Mouse (Mus musculus): ENCODE results near the gene Ercc6. TPM values are rescaled to one million over a fixed set of nuclear protein-coding genes. Genes with fewer than 3 reads are reported as not detected.
A peak's percentile ranks its signal among the peaks of the same experiment; 100 is the strongest.

Ercc6 gene
- polyA plus RNA-seq (2014; fragmentation: Nextera tagmentation; extraction: Ambion mirVana) = 24.2 and 25.7 TPM in 2 replicates

DNA sequence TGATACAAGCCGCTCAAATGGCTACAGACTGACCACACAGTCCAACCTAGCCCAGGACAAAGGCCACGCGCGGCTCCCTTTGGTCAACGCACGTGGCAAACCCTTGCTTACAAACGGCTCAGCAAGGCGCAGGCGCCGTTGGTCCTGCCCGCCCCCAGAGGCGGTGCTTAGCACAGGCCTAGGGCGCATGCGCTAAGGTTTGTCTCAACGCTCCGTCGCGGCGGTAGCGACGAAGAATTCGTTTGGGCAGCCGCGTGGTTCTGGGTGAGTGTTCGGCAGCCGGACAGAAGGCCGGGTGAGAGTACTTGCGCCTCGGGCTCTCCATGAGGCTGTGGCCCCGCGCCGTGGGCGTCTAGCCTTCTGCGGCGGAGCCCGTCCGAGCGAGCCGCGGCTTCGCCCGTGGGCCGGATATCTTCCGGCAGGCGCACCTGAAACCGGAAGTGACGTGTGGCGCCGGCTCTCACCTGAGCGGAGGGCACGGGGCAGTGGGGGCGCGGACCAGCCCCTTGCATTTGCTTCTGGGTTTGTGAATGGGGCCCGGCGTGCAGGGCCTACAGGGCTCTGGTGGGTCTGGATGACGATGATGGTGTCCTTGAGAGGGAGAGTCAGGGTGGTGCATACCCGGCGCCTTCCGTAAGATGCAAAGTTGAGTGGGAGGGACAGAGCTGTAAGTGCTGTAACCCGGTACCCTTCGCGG, at the start of gene Ercc6:
Ercc6 (plus strand) TSS at position 186 of the 697 bp plus-strand sequence.
- WGBS = under 1% methylated on average over 61 of the region's 62 CpGs
- Histone ChIP-seq H3K4me3 (ENCODE audit: low read depth, low read length) (peak within 1 kb of the TSS; percentile 65), H3K9me3 (ENCODE audit: control insufficient read depth, low read length) (no peaks in the 10 kb centered on the region), H3K27me3 (ENCODE audit: control insufficient read depth, insufficient read depth, low read length) (no peaks in the 10 kb centered on the region), H3K4me2 (ENCODE audit: low read depth) (peak within 1 kb of the TSS; percentile 81), H3K27ac (ENCODE audit: low read depth, low read length) (0 out of 2 replicates have a peak within 1 kb of the TSS, but pooled peaks have one; percentile 6), H3K9ac (ENCODE audit: low read length) (peak within 1 kb of the TSS; percentile 68), H3K36me3 (ENCODE audit: control insufficient read depth, insufficient read depth, low read length) (peaks cover 7% of the 10 kb centered on the region; the same call in 1 of the 2 replicates), H3K4me1 (ENCODE audit: control insufficient read depth, insufficient read depth, low read length) (no peaks in the 10 kb centered on the region; the same call in 1 of the 2 replicates)
- DNase-seq (ENCODE audit: low spot score) (peak; percentile 97), ATAC-seq (ENCODE audit: insufficient read depth, low FRiP score, low TSS enrichment) (peak; percentile 91)

DNA sequence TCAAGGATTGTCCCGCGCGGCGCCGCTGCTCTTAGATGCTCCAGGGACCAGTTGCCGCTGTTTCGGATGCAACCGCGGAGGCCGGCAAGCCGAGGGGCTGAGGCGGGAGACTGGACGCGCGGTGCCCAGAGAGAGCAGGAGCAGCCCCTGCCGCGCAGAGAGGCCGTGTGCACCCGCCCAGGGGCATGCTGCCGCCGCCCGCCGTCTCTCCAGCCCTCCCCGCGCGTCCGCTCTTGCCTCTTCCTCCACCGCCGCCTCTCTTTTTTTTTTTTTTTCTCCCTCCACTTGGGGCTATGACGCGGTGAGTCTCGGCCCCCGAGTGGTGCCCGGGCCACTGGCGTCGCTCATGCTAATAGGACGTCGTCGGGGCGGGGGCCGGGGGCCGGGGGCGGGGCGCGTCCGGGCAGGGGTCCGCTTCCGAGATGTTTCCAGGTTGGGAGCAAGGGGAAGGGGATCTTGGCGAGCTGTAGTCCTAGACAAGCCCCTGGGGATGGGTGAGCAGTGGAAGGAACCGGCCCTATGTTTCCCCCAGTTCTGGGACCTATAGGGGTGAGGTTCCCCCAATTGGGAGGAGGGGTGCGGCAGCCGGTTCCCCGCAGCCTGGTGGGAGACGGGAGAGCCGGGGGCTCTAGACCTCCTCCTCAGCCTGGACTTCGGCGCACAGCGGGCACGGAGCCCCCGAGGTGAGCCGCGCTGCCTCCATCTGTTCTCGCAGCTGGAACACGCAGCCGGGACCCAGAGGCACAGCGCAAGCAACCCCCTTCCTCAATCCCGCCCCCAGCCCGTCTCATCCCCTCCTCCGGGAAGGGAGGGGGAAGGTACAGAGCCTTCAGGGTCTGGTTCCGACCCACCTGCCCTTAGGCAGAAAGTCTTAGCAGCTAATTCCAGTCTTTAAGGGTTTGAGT, 48.5 kb upstream of the Ercc6 start, which contains the start of gene Slc18a3:
Slc18a3 (minus strand) TSS at position 250 of the 905 bp plus-strand sequence.
- peak within 1 kb of the TSS; percentile 35 for H3K9ac ChIP-seq (ENCODE audit: low read length)
- DNase-seq (ENCODE audit: low spot score) = peak; percentile 45
- peaks cover 76% of the 10 kb centered on the region for H3K27me3 ChIP-seq (ENCODE audit: control insufficient read depth, insufficient read depth, low read length)
- ATAC-seq (ENCODE audit: insufficient read depth, low FRiP score, low TSS enrichment) = peak; percentile 48
- H3K4me1 ChIP-seq (ENCODE audit: control insufficient read depth, insufficient read depth, low read length) = peaks cover 11% of the 10 kb centered on the region
- under 1% methylated on average over 63 of the region's 70 CpGs for WGBS
- peak within 1 kb of the TSS; percentile 35 for H3K4me3 ChIP-seq (ENCODE audit: low read depth, low read length)
- H3K9me3 ChIP-seq (ENCODE audit: control insufficient read depth, low read length) = no peaks in the 10 kb centered on the region
- no peaks in the 10 kb centered on the region for H3K36me3 ChIP-seq (ENCODE audit: control insufficient read depth, insufficient read depth, low read length)
- peak within 1 kb of the TSS; percentile 49 for H3K4me2 ChIP-seq (ENCODE audit: low read depth)
- H3K27ac ChIP-seq (ENCODE audit: low read depth, low read length) = peak within 1 kb of the TSS; percentile 50

DNA sequence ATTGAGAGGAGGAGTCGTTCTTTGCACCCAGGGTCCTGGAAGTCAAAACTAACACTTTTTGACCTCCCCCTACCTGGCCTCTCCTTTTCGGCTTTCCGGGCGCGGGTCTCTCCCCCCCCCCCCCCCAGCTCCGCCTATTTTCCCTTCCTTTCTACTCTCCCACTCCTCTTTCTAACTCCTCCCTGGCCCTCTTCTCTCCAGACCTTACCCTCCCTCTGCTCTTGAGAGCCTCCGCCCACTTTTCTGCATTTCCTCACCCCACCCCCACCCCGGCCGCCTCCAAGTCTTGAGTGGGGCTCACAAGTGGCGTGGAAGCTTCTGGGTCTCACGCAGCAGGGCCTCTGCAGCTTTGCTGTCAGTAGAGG, 47.8 kb upstream of the Ercc6 start:
- Histone ChIP-seq H3K36me3 (ENCODE audit: control insufficient read depth, insufficient read depth, low read length) (no peaks in the 10 kb centered on the region), H3K9ac (ENCODE audit: low read length) (peak overlapping the region; percentile 20), H3K4me3 (ENCODE audit: low read depth, low read length) (peak overlapping the region; percentile 35), H3K4me1 (ENCODE audit: control insufficient read depth, insufficient read depth, low read length) (peaks cover 11% of the 10 kb centered on the region), H3K9me3 (ENCODE audit: control insufficient read depth, low read length) (no peaks in the 10 kb centered on the region), H3K27me3 (ENCODE audit: control insufficient read depth, insufficient read depth, low read length) (peaks cover 70% of the 10 kb centered on the region), H3K27ac (ENCODE audit: low read depth, low read length) (no peak overlapping the region), H3K4me2 (ENCODE audit: low read depth) (peak overlapping the region; percentile 49; the same call in 1 of the 2 replicates)
- ATAC-seq (ENCODE audit: insufficient read depth, low FRiP score, low TSS enrichment) = no peak
- WGBS = 3% methylated on average over 9 of the region's 11 CpGs
- no peak for DNase-seq (ENCODE audit: low spot score)

DNA sequence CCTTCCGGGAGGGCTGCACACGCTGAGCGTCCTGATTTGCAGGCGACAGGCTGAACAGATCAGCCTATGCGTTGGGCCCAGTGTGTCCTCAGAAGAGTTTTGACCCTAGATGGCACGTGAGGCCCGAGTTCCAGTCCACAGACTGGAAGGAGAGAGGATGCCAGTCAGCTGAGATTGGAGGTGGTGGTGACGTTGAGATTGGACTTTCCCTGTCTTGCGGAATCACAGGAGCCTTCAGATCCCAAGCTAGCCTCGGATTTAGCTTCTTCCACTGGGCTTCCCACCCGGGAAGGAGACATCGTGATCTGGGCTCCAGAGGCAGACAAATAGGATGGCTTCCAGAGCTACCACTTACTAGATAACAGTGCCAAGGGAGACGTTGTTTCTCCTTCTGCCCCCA, 47.4 kb upstream of the Ercc6 start, which contains the start of gene Chat:
Chat (minus strand) TSS at position 101 of the 400 bp plus-strand sequence.
- Histone ChIP-seq H3K4me1 (ENCODE audit: control insufficient read depth, insufficient read depth, low read length) (peaks cover 11% of the 10 kb centered on the region), H3K27ac (ENCODE audit: low read depth, low read length) (0 out of 2 replicates have a peak within 1 kb of the TSS, but pooled peaks have one; percentile 20), H3K9ac (ENCODE audit: low read length) (peak within 1 kb of the TSS; percentile 20), H3K27me3 (ENCODE audit: control insufficient read depth, insufficient read depth, low read length) (peaks cover 66% of the 10 kb centered on the region), H3K9me3 (ENCODE audit: control insufficient read depth, low read length) (no peaks in the 10 kb centered on the region), H3K4me2 (ENCODE audit: low read depth) (peak within 1 kb of the TSS; percentile 49), H3K4me3 (ENCODE audit: low read depth, low read length) (peak within 1 kb of the TSS; percentile 35), H3K36me3 (ENCODE audit: control insufficient read depth, insufficient read depth, low read length) (no peaks in the 10 kb centered on the region)
- no peak for DNase-seq (ENCODE audit: low spot score)
- ATAC-seq (ENCODE audit: insufficient read depth, low FRiP score, low TSS enrichment) = no peak
- 14% methylated on average over 13 of the region's 13 CpGs for WGBS

DNA sequence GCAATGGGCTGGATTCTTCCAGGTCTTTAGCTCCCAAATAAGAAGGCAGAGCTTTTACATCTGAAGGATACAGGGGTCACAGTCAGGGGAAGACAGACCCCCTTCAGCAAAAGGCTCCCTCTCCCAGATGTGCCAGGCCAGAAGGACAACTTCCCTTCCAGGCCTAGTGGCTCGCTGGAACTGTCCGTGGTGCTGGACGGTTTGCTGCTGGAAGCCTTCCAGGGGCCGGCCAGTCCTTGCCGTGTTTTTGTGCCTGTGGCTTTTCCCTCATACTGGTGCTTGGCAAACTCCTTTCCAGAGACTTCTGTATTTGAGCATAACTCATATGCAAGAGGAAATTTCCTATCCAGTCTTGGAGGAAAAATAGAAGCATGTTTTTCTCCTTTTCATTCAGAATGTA, 45.7 kb upstream of the Ercc6 start:
- ATAC-seq (ENCODE audit: insufficient read depth, low FRiP score, low TSS enrichment) (no peak), DNase-seq (ENCODE audit: low spot score) (peak; percentile 69)
- H3K27me3 ChIP-seq (ENCODE audit: control insufficient read depth, insufficient read depth, low read length) = peaks cover 49% of the 10 kb centered on the region
- H3K36me3 ChIP-seq (ENCODE audit: control insufficient read depth, insufficient read depth, low read length) = no peaks in the 10 kb centered on the region
- WGBS = 7% methylated on average over 5 of the region's 5 CpGs
- no peak overlapping the region for H3K4me2 ChIP-seq (ENCODE audit: low read depth)
- H3K9ac ChIP-seq (ENCODE audit: low read length) = no peak overlapping the region
- no peaks in the 10 kb centered on the region for H3K9me3 ChIP-seq (ENCODE audit: control insufficient read depth, low read length)
- H3K4me3 ChIP-seq (ENCODE audit: low read depth, low read length) = no peak overlapping the region
- H3K27ac ChIP-seq (ENCODE audit: low read depth, low read length) = no peak overlapping the region
- H3K4me1 ChIP-seq (ENCODE audit: control insufficient read depth, insufficient read depth, low read length) = peaks cover 11% of the 10 kb centered on the region

DNA sequence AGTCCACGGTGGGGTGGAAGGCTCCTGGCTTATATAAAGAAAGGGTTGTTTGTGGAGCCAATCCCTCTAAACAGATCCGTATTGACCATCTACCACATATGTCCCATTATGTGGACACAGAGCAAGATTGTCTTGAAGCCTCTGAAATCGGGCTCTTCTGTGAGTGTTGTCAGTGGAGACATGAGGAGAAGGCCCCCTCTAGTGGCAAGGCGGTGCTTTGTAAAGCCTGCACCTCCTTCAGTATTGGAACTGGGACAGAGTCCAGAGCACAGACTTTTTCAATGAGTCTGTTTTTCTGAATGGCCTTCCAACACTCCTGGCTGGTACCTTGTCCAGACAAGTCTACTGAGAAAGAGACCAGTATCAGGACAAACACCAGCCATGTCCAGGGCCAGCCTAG, 40.3 kb upstream of the Ercc6 start:
- no peak overlapping the region for H3K4me2 ChIP-seq (ENCODE audit: low read depth)
- peak; percentile 75 for DNase-seq (ENCODE audit: low spot score)
- no peak overlapping the region for H3K9ac ChIP-seq (ENCODE audit: low read length)
- no peaks in the 10 kb centered on the region for H3K4me1 ChIP-seq (ENCODE audit: control insufficient read depth, insufficient read depth, low read length)
- peak; percentile 41; the same call in 1 of the 2 replicates for ATAC-seq (ENCODE audit: insufficient read depth, low FRiP score, low TSS enrichment)
- no peaks in the 10 kb centered on the region for H3K9me3 ChIP-seq (ENCODE audit: control insufficient read depth, low read length)
- 9% methylated on average over 4 of the region's 4 CpGs for WGBS
- H3K4me3 ChIP-seq (ENCODE audit: low read depth, low read length) = no peak overlapping the region
- H3K27me3 ChIP-seq (ENCODE audit: control insufficient read depth, insufficient read depth, low read length) = no peaks in the 10 kb centered on the region
- H3K27ac ChIP-seq (ENCODE audit: low read depth, low read length) = no peak overlapping the region
- H3K36me3 ChIP-seq (ENCODE audit: control insufficient read depth, insufficient read depth, low read length) = no peaks in the 10 kb centered on the region

DNA sequence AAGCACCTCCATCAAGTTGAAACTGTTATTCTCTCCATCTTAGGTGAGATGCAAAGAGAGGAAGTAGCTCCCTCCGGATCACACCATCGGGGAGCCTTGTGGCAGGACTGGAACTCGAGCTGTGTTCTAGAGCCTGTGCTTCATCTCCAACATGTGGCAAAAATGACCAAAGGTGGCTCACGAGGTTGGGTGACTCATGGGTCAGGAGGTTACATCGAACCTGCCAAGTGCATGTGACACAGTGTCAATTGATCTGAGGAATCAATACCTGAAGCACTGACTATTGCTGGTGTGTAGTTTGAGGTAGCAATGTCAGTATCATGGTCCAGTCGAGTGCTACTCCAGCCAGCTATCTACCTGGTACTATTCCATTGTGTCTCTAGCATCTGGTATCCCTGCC, 36.8 kb upstream of the Ercc6 start:
- no peak overlapping the region for H3K4me3 ChIP-seq (ENCODE audit: low read depth, low read length)
- ATAC-seq (ENCODE audit: insufficient read depth, low FRiP score, low TSS enrichment) (no peak), DNase-seq (ENCODE audit: low spot score) (no peak)
- H3K9me3 ChIP-seq (ENCODE audit: control insufficient read depth, low read length) = no peaks in the 10 kb centered on the region
- no peaks in the 10 kb centered on the region for H3K27me3 ChIP-seq (ENCODE audit: control insufficient read depth, insufficient read depth, low read length)
- H3K4me2 ChIP-seq (ENCODE audit: low read depth) = no peak overlapping the region
- no peak overlapping the region for H3K27ac ChIP-seq (ENCODE audit: low read depth, low read length)
- H3K9ac ChIP-seq (ENCODE audit: low read length) = no peak overlapping the region
- no peaks in the 10 kb centered on the region for H3K36me3 ChIP-seq (ENCODE audit: control insufficient read depth, insufficient read depth, low read length)
- no peaks in the 10 kb centered on the region for H3K4me1 ChIP-seq (ENCODE audit: control insufficient read depth, insufficient read depth, low read length)
- WGBS = 82% methylated on average over 6 of the region's 6 CpGs

DNA sequence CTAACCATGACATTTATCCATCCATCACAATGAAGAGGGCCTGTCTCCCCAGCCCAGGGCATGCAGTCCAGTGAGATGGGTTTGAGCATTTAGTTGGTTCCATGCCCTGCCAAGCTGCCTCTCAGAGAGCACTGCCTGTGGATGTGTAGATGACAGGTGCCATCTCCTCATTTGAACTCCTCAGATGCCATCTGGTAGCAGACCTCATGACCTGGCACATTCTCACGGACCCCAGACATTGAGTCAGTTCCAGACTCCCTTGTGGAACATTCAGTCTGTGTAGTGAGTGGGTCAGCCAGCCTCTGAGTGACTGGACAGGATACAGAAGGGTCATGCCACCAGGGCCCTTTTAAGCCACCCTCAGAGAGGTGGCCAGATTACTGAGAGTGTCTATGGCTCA, 35.7 kb upstream of the Ercc6 start:
- 74% methylated on average over 1 of the region's 1 CpGs for WGBS
- Histone ChIP-seq H3K9me3 (ENCODE audit: control insufficient read depth, low read length) (no peaks in the 10 kb centered on the region), H3K4me3 (ENCODE audit: low read depth, low read length) (no peak overlapping the region), H3K27ac (ENCODE audit: low read depth, low read length) (no peak overlapping the region), H3K4me1 (ENCODE audit: control insufficient read depth, insufficient read depth, low read length) (no peaks in the 10 kb centered on the region), H3K9ac (ENCODE audit: low read length) (no peak overlapping the region), H3K27me3 (ENCODE audit: control insufficient read depth, insufficient read depth, low read length) (no peaks in the 10 kb centered on the region), H3K36me3 (ENCODE audit: control insufficient read depth, insufficient read depth, low read length) (no peaks in the 10 kb centered on the region), H3K4me2 (ENCODE audit: low read depth) (no peak overlapping the region)
- DNase-seq (ENCODE audit: low spot score) (no peak), ATAC-seq (ENCODE audit: insufficient read depth, low FRiP score, low TSS enrichment) (no peak)
